Mouse (Mus musculus): ENCODE data around the gene Arid4a.

- TF ChIP-seq GATA2 (IDR thresholded peaks at IDR 0.05; ENCODE audit: borderline replicate concordance, low read depth, low read length) (no peak), GATA1 (IDR thresholded peaks at IDR 0.05; ENCODE audit: borderline replicate concordance, low read length) (no peak), CTCF (IDR thresholded peaks at IDR 0.05; ENCODE audit: low read depth, low read length) (no peak)
Measured at GRCm38 (mm10) chr12:71059741-71060140, 44.0 kb downstream of the Arid4a start.

Measured in G1E (cell line).